Mouse (Mus musculus): ENCODE results near the gene Ak3.

Ak3 gene

DNA sequence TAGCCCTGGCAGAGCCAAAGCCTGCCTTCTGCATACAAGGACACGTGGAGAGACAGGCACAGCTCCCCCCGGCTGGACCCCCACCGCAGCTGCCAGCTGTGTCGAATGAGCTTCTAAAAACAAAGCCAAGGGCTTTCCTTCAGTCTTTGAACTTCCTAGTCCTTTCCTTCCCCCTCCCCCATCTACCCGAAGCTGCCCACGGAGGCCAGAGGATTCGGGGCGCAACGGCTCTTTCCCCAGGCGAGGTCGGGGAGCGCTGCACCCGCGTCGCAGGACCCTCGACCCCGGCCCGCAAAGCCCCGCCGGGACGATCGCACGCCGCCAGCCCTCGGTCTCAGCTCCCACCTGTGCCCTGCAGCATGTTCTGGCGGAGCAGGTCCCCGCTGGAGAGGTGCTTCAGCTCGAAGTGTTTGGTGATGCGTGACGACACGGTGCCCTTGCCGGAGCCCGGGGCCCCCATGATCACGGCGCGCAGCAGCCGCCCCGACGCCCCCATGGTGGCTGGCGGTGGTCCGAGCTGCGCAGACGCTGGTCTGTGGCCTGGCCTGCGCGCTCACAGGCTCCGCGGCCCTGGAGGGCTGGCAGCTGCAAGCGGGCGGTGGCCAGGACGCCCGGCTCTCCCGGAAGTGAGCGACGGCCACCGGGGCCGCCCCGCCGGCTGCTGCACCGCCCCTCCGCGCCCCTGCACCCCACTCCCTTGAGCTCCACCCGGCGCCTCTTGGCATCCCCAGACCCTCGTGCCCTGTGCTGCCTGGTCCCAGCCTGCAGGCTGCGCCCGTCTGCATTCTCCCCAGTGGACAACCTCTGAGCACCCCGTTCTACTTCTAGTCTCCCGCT is at the start of gene Ak3:
Gene Ak3 (minus strand): TSS at position 628 of the 837 bp plus-strand sequence.
- DNase-seq (ENCODE audit: low spot score), result peak; percentile 44

DNA sequence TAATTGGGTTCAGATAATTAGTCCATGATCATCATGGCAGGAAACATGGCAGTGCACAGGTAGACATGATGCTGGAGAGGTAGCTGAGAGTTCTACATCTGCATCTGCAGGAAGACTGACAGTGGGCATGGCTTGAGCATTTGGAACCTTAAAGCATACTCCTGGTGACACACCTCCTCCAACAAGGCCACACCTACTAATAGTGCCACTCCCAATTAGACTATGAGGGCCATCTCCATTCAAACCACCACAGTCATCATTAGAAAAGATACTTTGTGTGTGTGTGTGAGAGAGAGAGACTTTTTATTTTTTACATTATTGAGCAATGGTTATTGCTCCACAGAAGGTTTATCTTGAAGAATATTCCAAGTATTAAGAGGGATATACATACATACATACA is 44.4 kb upstream of the Ak3 start:
- no peak for DNase-seq (ENCODE audit: low spot score)

DNA sequence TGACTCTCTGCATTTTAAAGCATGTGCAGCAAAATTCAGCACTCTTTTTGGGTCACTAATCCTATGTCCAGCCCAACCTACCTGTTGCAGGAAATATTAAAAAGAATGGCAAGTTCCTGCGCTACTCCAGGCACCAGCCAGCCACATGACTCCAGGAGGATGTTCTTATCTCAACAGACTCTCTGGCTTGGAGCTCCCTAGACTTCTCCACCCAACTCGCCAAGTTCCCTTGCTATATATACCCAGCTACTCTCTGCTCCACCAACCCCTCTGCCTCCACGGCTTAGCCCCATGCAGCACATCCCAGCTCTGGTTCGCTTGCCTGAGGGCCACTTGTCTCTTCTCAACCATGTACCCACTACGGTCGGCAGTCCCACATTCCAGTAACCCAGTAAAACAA is 40.9 kb upstream of the Ak3 start:
- DNase-seq (ENCODE audit: low spot score), result no peak

DNA sequence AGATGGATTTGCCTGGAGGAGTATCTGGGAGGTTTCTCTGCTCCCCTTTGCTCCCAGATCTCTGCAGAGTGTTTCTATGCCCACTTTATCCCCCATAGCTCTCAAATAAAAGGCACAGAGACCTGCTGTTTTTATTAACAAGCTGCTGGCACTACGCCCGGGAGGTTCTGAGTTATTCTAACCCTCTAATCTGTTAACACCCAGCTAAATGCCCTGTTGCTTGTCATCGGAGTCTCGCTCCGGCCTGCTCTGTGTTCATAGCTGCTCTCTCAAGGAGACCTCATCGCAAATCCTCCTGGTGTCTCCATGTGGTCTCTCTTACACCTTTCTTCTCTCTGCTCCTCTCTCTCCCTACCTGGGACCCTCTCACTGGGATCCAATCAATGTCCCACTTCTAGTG is 27.0 kb upstream of the Ak3 start:
- no peak for DNase-seq (ENCODE audit: low spot score)

DNA sequence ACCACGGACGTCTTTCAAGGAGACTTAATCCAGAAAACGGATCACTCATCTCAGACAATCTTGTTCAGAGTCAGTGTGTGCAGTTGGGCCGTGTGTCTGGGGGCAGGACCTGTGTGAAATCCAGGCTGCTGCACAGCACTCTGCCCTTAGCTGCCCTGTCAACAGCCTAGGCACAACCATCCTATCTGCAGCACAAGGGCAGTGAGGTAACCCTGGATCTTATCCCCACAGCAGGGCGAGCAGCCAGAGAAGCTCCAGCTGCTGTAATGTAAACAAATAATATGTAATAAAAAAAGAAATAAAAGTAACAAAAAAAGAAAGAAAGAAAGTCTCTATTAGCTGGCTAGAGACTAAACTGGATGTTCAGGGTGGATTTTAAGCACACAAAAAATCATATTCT is 21.4 kb upstream of the Ak3 start:
- DNase-seq (ENCODE audit: low spot score), result no peak

DNA sequence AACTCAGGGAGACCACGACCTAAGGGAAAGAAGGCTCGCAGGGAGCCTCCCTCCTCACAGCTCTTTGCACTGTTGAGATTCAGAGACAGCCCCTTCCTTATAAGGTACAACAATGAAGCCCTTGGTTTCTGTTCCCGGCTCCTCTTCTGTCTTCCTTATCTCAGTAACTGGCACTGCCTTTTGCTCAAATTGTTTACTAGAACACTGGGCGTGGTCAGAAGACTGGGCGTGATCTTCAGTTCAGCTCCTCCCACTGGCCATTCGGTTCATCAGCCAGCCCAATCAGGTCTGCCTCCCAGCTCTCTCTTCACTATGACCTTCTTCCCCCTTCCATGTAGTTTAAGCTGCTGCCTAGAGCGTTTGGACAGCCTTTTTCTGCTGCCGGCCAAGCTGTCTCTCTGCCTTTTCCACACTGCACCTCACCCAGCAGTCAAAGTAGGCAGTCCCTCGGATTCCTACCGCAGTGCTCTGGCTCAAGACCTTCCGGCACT is 19.3 kb upstream of the Ak3 start:
- DNase-seq (ENCODE audit: low spot score), result no peak

DNA sequence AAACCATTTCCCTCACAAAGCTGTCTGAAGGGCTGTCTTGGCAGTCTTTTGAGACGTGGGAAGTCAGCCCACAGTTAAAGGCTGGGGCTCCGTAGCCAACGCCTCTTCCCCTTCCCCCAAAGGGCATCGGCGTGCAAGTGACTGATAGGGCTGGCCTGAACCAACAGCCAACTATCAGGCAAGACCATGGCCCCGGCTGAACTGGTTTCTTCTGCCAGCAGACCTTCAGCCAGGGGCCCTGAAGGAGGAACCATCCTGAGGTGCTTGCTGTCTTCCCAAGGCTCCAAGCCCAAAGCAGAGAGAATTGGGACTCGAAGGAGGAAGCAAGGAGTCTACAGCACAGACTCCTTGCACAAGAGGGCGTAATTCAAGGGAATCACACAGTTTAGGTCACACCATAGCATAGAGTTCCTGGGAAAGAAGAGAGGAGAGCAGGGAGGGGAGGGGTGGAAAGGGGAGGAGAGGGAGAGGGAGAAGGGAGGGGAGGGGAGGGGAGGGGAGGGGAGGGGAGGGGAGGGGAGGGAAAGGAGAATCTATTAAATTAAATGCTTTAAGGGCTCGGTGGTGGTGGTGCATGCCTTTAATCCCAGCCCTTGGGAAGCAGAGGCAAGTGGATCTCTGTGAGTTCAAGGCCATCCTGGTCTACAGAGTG is 16.8 kb upstream of the Ak3 start:
- no peak for DNase-seq (ENCODE audit: low spot score)

DNA sequence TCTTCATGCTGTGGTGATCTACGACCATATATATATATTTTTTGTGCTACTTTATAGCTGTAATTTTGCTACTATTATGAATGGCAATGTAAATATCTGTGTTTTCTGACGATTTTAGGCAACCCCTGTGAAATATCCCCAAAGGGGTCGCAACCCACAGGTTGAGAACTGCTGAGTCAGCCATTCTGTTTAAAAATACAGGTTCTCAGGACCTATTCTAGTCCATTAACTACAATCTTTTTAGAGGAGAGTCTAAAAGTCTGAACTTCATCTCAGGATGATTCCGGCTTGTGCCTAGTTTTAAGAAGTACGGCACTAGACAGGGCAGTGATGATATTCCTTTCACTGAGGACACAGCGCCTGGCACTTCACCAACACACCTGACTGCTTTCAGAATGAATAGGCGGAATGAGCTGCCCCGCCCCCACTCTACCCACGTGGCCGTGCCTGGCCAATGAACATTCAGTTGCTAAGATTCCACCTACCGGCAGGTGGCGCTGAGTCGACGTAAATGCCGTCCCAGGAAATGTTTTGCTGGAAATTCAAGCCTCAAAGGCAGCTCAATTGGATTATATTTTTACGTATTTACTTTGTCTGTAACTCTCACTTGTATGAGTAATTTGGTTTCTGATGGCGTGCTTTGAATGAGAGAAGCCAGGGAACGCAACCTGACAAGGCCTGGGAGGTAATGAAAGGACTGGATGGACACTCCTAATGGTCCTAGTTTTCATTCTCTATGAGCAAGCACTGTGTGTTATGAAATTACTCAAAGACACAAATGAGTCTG is 16.0 kb upstream of the Ak3 start:
- peak; percentile 86 for DNase-seq (ENCODE audit: low spot score)

DNA sequence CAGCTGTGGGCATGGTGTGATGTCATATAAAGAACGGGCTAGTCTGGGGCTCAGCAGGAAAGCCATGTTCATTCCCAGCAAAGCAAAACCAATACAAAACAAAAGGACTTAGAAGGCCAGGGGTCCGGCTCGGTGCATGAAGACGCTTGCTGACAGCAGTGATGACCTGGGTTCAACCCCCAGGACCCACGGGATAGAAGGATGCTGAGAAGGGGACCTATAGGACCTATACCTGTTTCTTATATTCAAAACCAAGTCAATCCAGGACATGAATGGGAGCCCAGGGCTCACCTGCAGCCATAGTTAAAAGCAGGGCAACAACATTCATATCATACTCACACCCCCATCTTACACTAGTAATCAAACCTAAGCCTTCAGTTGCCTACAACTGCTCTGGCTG is 15.2 kb upstream of the Ak3 start:
- no peak for DNase-seq (ENCODE audit: low spot score)

DNA sequence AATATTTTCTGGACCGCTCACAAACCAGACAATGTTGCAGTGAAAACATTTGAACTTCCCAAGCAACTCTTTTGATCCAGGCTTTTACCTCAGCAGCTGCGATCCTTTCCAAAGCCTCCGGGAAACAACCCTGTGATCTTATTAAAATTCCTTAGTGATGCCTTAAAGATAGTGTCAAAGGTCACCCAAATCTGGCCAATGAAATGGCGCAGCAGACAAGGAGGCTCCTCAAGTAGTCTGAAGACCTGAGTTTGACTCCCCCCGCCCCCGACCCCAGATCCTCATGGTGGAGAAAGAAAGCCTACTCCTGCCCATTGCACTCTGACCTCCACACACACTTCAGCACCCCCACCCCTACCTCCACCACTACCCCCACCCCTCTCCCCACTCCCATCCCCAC is 12.5 kb upstream of the Ak3 start:
- no peak for DNase-seq (ENCODE audit: low spot score)

DNA sequence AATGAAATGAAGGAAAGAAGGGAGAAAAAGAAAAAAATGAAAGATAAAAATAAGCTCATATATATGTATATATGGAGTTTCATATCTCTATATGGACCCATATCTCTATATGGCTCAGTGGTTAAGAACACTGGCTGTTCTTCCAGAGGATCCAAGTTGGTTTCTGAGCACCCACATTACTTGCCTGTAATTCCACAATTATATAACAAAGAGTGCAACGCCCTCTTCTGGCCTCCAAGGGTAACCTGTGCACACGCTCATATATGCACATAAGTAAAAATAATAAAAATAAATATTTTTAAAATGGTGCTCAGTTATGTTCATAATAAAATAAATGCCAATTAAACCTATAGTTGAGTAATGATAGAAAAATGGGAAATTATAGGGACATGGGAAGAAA is 11.9 kb upstream of the Ak3 start:
- no peak for DNase-seq (ENCODE audit: low spot score)

DNA sequence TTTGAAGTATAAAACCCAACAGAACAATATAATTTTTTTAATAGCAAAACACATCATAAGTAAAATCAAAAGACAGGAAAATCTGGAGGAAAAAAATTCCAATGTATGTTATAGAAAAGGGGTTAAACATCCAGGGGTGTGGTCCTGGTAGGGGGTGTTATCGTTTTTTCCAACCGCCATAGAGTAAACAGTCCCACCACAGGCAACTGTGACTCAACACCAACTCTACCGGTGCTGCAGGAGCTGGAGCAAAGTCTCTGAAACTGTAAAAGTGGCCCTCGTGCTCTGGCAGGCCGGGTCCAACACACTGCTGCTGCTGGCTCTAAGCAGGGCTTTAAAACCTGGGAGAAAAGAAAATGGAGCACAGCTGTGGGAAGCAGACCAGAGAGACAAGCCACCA is 11.0 kb upstream of the Ak3 start:
- no peak for DNase-seq (ENCODE audit: low spot score)

DNA sequence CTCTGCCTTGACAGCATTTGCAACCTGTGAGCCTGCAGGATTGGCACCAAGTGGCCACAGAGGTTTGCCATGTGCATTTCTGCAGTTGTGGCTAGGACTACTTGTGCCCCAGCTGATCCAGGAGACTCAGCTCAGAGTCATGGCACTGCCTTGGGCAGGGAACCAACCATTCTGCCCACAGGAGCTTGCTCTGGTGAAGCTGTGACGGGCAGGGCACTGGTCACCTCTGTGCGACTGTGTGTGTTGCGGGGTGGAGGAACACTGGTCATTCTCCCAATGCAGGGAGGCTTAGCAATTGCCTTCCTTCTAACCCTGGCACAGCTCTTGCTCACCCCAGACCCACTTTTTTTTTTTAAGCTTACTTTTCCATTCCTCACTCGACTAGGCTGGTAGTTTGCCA is 7.7 kb upstream of the Ak3 start:
- DNase-seq (ENCODE audit: low spot score), result no peak

DNA sequence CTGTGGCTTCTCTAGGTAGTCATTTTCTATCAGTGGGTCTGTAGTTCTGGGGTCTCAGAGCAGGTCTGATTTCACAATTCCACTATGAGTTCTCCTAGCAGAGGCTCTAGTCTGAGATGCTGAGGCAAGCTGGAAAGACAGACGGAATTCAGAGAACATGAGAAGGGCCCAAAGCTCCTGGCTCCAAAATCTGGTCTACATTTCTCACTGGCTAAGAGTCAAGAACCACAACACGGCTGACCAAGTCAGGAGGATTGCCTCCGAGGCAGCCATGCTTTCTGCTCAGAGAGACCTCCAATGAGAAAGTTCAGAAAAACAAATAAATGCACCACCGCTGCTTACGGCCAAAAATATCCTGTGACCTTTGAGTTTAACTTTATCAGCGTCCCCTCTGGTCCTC is 6.8 kb upstream of the Ak3 start:
- DNase-seq (ENCODE audit: low spot score), result no peak

DNA sequence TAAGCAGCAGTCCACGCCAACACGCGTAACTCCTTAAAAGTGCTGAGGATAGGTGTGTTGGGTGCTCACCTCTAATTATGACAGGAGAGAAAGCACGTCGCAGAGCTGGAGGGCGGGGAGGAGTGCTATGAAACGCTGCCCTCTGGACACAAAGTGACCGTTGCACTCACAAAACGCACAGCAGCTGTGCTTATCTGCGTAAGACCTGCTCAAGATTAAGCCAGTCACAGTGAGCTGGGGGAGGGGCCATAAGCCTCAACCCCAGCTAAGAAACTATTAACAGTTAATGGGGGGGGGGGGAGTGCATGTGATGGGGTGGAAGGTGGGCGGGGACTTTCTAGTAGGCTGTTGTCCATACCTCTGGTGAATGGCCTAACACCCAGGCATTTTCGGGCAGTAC is 5.0 kb upstream of the Ak3 start:
- DNase-seq (ENCODE audit: low spot score), result no peak

DNA sequence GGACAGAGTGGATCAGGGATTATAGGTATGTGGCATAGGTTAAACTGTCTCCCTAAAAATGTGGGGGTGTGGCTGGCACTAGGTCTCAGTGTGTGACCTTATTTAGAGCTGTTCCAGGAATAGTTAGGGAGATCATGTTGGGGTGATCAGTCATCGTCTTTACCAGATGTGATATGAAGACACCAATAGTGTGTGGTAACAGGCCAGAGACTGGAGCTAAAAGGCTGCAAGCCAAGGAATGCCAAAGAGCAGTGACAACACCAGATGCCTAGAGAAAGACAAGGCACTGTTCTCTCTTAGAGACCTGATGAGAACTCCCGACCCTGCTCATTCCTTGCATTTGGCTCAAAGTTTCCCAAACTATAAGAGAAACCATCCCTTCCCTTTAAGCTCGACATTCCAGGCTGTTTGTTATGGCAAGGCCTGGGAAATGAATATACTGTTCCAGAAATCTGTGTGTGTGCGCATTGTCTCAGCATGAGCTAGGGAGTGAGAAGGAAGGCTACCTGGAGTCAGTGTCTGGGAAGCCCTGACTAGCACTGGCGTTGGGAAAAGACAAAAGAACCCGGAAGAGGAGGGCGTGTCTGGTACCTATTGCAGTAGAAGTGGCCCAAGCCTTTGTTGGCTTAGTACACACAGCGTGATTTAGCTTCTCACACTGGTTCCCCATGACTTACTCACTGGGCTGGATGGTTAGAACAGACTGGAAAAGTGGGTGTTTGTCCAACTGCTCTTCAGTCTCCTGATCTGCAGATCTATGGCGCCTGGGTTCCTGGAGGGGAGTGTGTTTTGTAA is 2.6 kb upstream of the Ak3 start:
- DNase-seq (ENCODE audit: low spot score), result no peak

DNA sequence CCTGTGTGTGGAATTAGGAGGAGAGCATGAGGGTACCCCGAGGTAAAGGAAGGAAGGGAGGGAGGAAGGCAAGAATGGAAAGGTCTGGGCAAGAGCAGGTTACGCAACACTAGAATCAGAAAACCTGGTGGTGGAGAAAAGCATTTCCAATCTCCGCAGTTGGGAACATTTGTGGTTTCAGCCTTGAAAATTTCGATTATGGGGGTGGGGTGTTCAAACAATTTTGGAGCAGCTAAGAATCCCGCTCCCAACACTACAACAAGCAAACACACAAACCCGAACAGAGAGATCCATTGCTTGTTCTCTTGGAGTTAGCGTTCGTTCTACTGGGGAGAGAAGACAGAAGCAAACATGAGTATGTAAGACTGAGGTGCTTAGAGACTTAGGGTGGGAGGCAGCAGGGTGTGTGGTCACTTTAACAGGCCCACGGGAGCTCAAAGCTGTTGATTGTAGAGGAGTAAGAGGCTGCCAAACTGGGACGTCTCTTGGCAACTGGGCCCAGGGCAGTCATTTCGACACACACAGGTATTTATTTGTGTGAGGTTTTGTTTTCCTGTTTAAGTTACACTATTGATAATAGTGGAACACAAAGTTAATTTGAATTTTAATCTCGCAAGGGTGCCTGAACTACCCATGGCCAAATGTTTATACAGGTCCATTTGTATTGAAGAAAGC is 1.8 kb upstream of the Ak3 start:
- DNase-seq (ENCODE audit: low spot score), result no peak

DNA sequence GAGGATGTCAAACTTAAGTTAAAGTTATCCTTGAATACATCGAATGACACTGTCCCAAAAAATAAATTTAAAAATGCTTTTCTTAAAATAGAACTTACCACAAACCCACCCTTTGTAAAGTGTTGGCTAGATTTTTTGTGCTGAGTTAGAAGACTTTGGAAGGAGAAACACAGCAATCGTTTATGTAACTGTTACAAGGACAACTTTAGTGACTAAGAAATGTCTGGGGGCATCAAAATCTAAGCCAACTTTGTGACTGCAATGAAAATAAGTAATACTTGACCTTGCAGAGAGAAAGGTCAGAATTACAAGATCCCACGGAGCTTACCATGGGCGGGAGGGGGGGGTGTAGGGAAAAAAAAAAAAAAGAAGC is 814 bp downstream of the Ak3 start:
- no peak for DNase-seq (ENCODE audit: low spot score)

DNA sequence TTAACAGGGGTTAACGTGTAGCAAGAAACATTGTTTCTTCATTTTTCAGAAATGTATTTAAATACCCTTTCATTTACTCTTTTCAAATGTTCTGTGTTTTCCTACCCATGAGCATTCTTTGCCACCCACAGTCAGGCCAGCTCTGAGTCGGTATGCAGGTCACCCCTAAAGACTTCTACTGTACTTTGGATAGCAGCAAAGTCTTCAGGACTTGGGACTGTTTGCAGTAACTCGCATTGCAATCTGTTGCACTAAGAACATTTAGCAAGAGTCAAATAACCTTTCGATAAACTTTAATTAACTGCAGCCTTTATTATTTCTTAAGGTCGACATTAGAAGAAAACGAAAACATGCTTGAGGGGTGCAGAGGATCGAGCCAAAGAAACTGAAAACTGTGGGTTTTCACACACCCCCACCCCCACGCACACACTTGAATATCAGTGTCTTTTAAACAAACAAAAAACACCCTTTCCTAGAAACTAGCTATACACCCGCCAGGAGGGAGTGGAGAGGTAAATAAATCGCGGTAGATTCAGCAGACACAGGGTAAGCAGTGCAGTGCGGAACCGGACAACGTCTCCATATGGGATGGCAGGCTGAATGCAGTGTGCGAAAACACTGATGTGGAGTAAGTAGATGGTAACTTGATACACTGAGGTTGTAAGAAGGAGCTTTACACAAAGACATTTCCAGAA is 1.7 kb downstream of the Ak3 start:
- DNase-seq (ENCODE audit: low spot score), result no peak

DNA sequence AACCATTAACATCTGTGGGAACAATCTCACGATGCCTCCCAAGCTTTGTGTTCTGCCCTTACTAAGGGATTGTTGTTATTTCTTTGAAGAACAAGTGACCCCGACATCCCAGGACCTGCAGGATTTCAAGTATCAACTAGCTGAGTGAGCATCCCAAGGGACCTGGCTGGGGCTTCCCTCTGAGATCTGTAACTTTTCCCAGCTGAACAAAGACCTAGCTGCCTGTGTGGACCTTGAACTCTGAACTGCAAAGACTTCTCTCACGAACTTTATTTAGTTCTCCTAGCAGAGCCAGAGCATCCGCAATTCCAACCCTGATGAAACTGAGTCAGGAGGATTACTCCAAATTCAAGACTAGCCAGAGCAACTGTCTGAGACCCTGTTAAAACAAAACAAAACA is 2.4 kb downstream of the Ak3 start:
- DNase-seq (ENCODE audit: low spot score), result no peak

DNA sequence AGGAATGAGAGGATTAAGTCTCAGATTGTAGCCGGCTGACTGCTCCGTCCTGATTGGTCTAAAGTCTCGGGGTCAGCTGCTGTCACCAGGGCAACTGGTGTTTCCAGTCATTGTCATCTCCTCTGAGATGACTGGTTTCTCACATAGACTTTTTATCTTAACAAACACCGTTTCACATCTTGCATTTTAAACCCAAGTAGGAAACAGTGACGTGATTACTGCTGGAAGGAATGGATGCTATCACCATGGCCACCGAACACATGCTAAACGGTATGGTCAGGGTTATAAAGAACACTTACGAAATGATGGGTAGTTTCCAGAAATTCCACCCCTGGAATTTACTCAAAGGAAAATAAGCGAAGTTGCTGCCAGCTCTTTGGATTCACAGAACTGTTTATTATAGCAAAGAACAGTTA is 3.4 kb downstream of the Ak3 start:
- no peak for DNase-seq (ENCODE audit: low spot score)

All from urinary bladder, postnatal 10 days (tissue).